Mouse (Mus musculus): ENCODE data around the gene Tor2a. TPM values are rescaled to one million over a fixed set of nuclear protein-coding genes. Genes with fewer than 3 reads are reported as not detected.

The Tor2a gene
- polyA plus RNA-seq, 1 experiment: 133 TPM

DNA sequence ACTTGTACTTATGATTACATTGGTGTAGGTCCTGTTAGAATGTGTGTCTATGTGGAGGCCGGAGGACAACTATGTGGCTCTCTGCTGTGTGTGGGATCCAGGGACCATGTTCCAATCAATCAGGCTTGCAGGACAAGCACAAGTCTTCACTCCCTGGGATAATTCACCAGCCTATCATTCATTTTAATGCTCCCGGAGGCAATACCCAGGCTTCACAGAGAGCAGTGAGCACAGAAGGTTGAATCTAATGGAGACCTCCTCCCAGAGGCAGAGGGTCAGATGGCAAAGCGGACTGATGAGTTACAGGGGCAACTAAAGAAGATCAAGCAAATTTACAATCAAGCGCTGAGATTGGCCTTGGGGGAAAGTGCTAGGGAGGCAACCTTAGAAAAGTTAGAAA, 27.5 kb upstream of the Tor2a start:
- Histone ChIP-seq H3K27ac (ENCODE audit: insufficient read depth, low read depth, low read length) (no peak overlapping the region), H3K4me1 (ENCODE audit: control insufficient read depth, insufficient read depth, insufficient read length, low read length) (peaks cover 4% of the 10 kb centered on the region), H3K4me3 (ENCODE audit: low read depth, low read length) (no peak overlapping the region), H3K36me3 (ENCODE audit: control insufficient read depth, insufficient read depth, low read length) (no peaks in the 10 kb centered on the region), H3K27me3 (ENCODE audit: control insufficient read depth, insufficient read depth, low read length) (no peaks in the 10 kb centered on the region)
- 90% methylated on average over 4 of the region's 4 CpGs for WGBS
- TF ChIP-seq POLR2A (IDR thresholded peaks at IDR 0.05; ENCODE audit: low read depth, low read length) (no peak), CTCF (IDR thresholded peaks at IDR 0.05; ENCODE audit: extremely low read depth, insufficient read length, insufficient replicate concordance, low read depth, low read length) (no peak)

DNA sequence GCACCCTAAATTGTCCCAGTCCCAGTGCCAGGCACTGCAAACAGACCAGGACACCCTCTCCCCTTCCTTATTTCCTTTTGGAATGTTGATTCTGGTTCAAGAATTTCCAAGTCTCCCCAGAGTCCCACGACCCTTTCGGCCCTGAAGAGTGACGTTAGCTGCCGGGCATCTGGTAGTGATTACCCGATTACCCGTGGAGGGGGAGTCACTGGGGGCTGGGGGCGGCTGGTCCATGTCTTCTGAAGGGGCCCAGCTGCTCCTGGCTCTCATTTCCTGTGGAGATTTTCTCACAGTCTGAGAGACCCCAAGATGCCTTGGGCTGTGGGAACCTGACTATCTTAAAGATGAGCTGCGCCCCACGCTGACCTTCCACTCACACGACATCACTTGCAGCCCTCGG, 26.2 kb upstream of the Tor2a start:
- Histone ChIP-seq H3K4me3 (ENCODE audit: low read depth, low read length) (no peak overlapping the region), H3K27me3 (ENCODE audit: control insufficient read depth, insufficient read depth, low read length) (no peaks in the 10 kb centered on the region), H3K36me3 (ENCODE audit: control insufficient read depth, insufficient read depth, low read length) (no peaks in the 10 kb centered on the region), H3K4me1 (ENCODE audit: control insufficient read depth, insufficient read depth, insufficient read length, low read length) (peaks cover 2% of the 10 kb centered on the region), H3K27ac (ENCODE audit: insufficient read depth, low read depth, low read length) (no peak overlapping the region)
- TF ChIP-seq POLR2A (IDR thresholded peaks at IDR 0.05; ENCODE audit: low read depth, low read length): no peak
- TF ChIP-seq CTCF (IDR thresholded peaks at IDR 0.05; ENCODE audit: extremely low read depth, insufficient read length, insufficient replicate concordance, low read depth, low read length): no peak
- 56% methylated on average over 11 of the region's 11 CpGs for WGBS

- H3K36me3 ChIP-seq (ENCODE audit: control insufficient read depth, insufficient read depth, low read length): no peaks in the 10 kb centered on the region
- no peak overlapping the region for H3K4me3 ChIP-seq (ENCODE audit: low read depth, low read length)
- no peak for TF ChIP-seq CTCF (IDR thresholded peaks at IDR 0.05; ENCODE audit: extremely low read depth, insufficient read length, insufficient replicate concordance, low read depth, low read length)
- no peak for TF ChIP-seq POLR2A (IDR thresholded peaks at IDR 0.05; ENCODE audit: low read depth, low read length)
- no peak overlapping the region for H3K27ac ChIP-seq (ENCODE audit: insufficient read depth, low read depth, low read length)
- 77% methylated on average over 4 of the region's 4 CpGs for WGBS
- no peaks in the 10 kb centered on the region for H3K27me3 ChIP-seq (ENCODE audit: control insufficient read depth, insufficient read depth, low read length)
- H3K4me1 ChIP-seq (ENCODE audit: control insufficient read depth, insufficient read depth, insufficient read length, low read length): peaks cover 4% of the 10 kb centered on the region
These were observed 25.1 kb upstream of the Tor2a start for GRCm38 (mm10) chr2:32731911-32732310.

- Histone ChIP-seq H3K36me3 (ENCODE audit: control insufficient read depth, insufficient read depth, low read length) (no peaks in the 10 kb centered on the region), H3K4me3 (ENCODE audit: low read depth, low read length) (no peak overlapping the region), H3K27ac (ENCODE audit: insufficient read depth, low read depth, low read length) (no peak overlapping the region), H3K4me1 (ENCODE audit: control insufficient read depth, insufficient read depth, insufficient read length, low read length) (peaks cover 4% of the 10 kb centered on the region), H3K27me3 (ENCODE audit: control insufficient read depth, insufficient read depth, low read length) (no peaks in the 10 kb centered on the region)
- 74% methylated on average over 6 of the region's 6 CpGs for WGBS
- no peak for TF ChIP-seq POLR2A (IDR thresholded peaks at IDR 0.05; ENCODE audit: low read depth, low read length)
- TF ChIP-seq CTCF (IDR thresholded peaks at IDR 0.05; ENCODE audit: extremely low read depth, insufficient read length, insufficient replicate concordance, low read depth, low read length): no peak
These were observed 24.3 kb upstream of the Tor2a start for GRCm38 (mm10) chr2:32732695-32733094.

DNA sequence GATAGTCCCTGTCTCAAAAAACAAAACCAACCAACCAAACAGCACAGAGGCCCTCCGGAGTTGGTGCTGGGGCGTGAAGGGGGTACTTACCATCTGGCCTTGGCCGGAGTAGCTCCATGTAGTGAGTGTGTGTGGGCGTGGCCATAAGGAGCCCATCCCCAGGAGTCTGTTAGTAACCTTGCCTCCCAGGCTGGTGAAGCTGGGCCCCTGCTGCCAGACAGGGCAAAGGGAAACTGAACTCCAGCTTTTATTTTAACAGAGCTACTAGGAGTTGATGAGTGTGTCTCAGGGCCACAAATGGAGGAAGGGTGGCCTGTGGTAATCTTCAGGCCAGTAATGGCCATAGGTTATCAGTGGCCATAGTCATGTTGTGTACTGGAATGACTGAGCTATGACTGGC, 22.6 kb upstream of the Tor2a start:
- peak overlapping the region; percentile 49; the same call in 1 of the 2 replicates for H3K27ac ChIP-seq (ENCODE audit: insufficient read depth, low read depth, low read length)
- H3K4me3 ChIP-seq (ENCODE audit: low read depth, low read length): no peak overlapping the region
- TF ChIP-seq POLR2A (IDR thresholded peaks at IDR 0.05; ENCODE audit: low read depth, low read length): no peak
- WGBS: 50% methylated on average over 4 of the region's 4 CpGs
- H3K36me3 ChIP-seq (ENCODE audit: control insufficient read depth, insufficient read depth, low read length): no peaks in the 10 kb centered on the region
- H3K4me1 ChIP-seq (ENCODE audit: control insufficient read depth, insufficient read depth, insufficient read length, low read length): peaks cover 4% of the 10 kb centered on the region
- H3K27me3 ChIP-seq (ENCODE audit: control insufficient read depth, insufficient read depth, low read length): no peaks in the 10 kb centered on the region

DNA sequence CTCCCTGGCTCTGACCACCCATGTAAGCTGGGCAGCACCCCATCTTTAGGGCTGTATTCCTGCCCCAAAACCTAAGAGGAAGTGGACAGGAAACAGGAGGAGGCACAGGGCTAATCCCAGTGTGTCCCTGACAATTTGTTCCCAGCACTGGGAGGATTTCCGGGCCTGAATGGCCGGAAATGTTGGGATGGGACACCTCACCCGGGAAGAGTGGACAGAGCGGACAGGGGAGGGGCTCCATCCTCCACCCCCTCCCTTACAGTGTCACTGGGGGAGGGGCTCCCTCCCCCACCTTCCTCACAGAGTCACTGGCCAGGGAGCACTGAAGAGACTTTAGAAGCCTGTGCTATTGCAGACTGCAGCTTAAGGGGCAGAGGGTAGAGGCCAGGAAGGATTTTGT, 22.1 kb upstream of the Tor2a start:
- Histone ChIP-seq H3K4me3 (ENCODE audit: low read depth, low read length) (no peak overlapping the region), H3K27ac (ENCODE audit: insufficient read depth, low read depth, low read length) (peak overlapping the region; percentile 49; the same call in 1 of the 2 replicates), H3K27me3 (ENCODE audit: control insufficient read depth, insufficient read depth, low read length) (no peaks in the 10 kb centered on the region), H3K4me1 (ENCODE audit: control insufficient read depth, insufficient read depth, insufficient read length, low read length) (peaks cover 4% of the 10 kb centered on the region), H3K36me3 (ENCODE audit: control insufficient read depth, insufficient read depth, low read length) (no peaks in the 10 kb centered on the region)
- TF ChIP-seq CTCF (IDR thresholded peaks at IDR 0.05; ENCODE audit: extremely low read depth, insufficient read length, insufficient replicate concordance, low read depth, low read length): no peak
- TF ChIP-seq POLR2A (IDR thresholded peaks at IDR 0.05; ENCODE audit: low read depth, low read length): no peak
- WGBS: 57% methylated on average over 4 of the region's 4 CpGs

- Histone ChIP-seq H3K27me3 (ENCODE audit: control insufficient read depth, insufficient read depth, low read length) (peaks cover 10% of the 10 kb centered on the region), H3K4me1 (ENCODE audit: control insufficient read depth, insufficient read depth, insufficient read length, low read length) (peaks cover 6% of the 10 kb centered on the region), H3K4me3 (ENCODE audit: low read depth, low read length) (no peak overlapping the region), H3K27ac (ENCODE audit: insufficient read depth, low read depth, low read length) (no peak overlapping the region), H3K36me3 (ENCODE audit: control insufficient read depth, insufficient read depth, low read length) (no peaks in the 10 kb centered on the region)
- WGBS: 56% methylated on average over 3 of the region's 3 CpGs
- no peak for TF ChIP-seq CTCF (IDR thresholded peaks at IDR 0.05; ENCODE audit: extremely low read depth, insufficient read length, insufficient replicate concordance, low read depth, low read length)
- no peak for TF ChIP-seq POLR2A (IDR thresholded peaks at IDR 0.05; ENCODE audit: low read depth, low read length)
These were observed 20.7 kb upstream of the Tor2a start for GRCm38 (mm10) chr2:32736306-32736829.
